Mouse (Mus musculus) heart, adult 2 months (tissue): ENCODE measurements around the gene Snd1.

Experiments
- CTCF ChIP-seq: fragments of 200-600 bp; IDR thresholded peaks from 2 replicates; pipeline ENCODE4 v1.8.1; 2022; ENCODE audit warnings: antibody characterized with exemption, mild to moderate bottlenecking, moderate library complexity
- EP300 ChIP-seq: fragments of 200-500 bp; IDR thresholded peaks from 2 replicates; pipeline ENCODE4 v1.6.1; 2011; ENCODE audit warnings: low read depth, low read length, control low read depth; ENCODE audit not compliant: insufficient read depth
- POLR2A ChIP-seq: fragments of 200-500 bp; IDR thresholded peaks from 2 replicates; pipeline ENCODE4 v1.6.1; 2011; ENCODE audit warnings: mild to moderate bottlenecking, low read depth, low read length, control low read depth; ENCODE audit not compliant: insufficient read depth

GRCm38 (mm10) chr6:28672388-28672787, 197.4 kb downstream of the Snd1 start:
- TF ChIP-seq CTCF, result no peak
- no peak for TF ChIP-seq POLR2A
- TF ChIP-seq EP300, result no peak
